Mouse (Mus musculus) bone marrow macrophage, adult 2 months (primary cell): ENCODE data around the gene Lrrc74a.

Experiments used
- CTCF ChIP-seq: IDR thresholded peaks from 2 replicates; pipeline ENCODE4 v1.5.1; 2012; ENCODE audit warnings: low read depth, mild to moderate bottlenecking, low read length, moderate library complexity
- POLR2A ChIP-seq: IDR thresholded peaks from 2 replicates; pipeline ENCODE4 v1.6.1; 2012; ENCODE audit warnings: mild to moderate bottlenecking, low read depth, low read length, borderline replicate concordance

GRCm38 (mm10) chr12:86721453-86721852 lies 12.7 kb upstream of the Lrrc74a start:
- TF ChIP-seq CTCF = no peak
- TF ChIP-seq POLR2A = no peak
